Mouse (Mus musculus) retina, postnatal 1 day (tissue): Measurements from ENCODE around the gene Fsip1.

Source experiments
- DNase-seq: peaks from one replicate; pipeline ENCODE4 v3.0.0-alpha.2; 2012

Gene Fsip1

GRCm38 (mm10) chr2:118120751-118121150 is 136.0 kb downstream of the Fsip1 start:
- no peak for DNase-seq

DNA sequence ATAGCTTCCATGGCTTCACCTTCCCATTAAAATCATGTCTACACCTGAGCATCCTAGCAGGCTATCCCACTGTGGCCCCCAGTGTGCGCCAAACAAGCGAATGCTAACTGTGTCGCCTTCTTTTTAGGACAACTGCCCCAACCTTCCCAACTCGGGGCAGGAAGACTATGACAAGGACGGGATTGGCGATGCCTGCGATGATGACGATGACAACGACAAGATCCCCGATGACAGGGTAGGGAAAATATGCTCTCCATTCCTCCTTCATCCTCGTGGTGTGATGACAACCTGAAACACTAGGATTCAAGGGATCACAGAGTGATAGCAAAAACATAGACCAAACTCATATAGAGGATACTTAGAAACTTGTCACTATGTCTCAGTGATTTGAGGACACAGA is 136.7 kb downstream of the Fsip1 start:
- no peak for DNase-seq

DNA sequence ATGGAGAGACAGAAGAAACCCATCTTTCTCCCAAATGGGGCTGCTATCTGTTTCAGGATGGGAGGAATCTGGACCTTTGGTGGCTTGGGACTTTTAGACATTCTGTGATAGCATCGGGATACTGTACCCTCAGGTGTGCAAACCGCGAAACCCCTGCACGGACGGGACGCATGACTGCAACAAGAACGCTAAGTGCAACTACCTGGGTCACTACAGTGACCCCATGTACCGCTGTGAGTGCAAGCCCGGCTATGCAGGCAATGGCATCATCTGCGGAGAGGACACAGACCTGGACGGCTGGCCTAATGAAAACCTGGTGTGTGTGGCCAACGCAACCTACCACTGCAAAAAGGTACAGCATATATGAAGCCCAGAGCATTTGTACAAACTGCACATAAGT is 137.1 kb downstream of the Fsip1 start:
- no peak for DNase-seq

- no peak for DNase-seq
These were observed 138.3 kb downstream of the Fsip1 start for GRCm38 (mm10) chr2:118118515-118118914.

DNA sequence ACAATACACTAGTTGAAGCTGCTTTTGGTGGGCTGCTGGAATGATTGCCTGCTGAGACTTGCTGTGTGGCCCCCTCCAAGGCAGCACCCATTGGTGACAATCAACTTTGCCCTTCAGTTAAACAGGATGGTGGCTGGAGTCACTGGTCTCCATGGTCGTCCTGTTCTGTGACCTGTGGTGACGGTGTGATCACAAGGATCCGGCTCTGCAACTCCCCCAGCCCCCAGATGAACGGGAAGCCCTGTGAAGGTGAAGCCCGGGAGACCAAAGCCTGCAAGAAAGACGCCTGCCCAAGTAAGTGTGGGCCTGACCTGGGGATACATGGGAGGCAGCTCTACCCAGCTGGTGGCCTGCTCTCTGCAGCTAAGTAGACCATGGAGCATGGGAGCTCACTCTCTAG is 138.7 kb downstream of the Fsip1 start:
- no peak for DNase-seq

- no peak for DNase-seq
These were observed 139.4 kb downstream of the Fsip1 start for GRCm38 (mm10) chr2:118117401-118117800.

DNA sequence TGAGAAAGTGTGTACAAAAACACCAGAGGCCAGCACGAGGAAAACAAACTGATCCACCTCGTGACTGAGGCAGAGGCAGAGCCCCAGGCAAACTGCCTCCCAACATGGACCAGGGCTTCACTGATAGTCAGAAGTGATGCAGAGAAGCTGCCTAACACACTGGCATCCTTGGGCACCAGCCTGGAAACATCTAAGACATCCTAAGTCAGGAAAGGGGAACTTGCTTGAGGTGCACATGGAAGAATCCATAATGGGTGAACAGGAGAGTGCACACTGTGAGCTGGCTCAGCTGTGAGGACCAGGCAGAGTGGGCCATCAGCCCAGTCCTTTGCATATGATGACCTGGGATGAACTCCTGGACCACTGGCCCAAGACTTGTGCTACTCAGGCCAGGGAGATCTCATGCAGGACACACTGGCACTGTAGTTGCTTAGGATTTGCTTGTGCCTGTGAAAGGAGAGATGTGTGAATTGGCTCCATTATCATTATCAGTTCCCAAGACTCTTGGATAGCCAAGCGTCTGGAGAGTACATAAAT is 139.9 kb downstream of the Fsip1 start:
- no peak for DNase-seq

- peak; percentile 30 for DNase-seq
These were observed 140.6 kb downstream of the Fsip1 start for GRCm38 (mm10) chr2:118116180-118116579.

DNA sequence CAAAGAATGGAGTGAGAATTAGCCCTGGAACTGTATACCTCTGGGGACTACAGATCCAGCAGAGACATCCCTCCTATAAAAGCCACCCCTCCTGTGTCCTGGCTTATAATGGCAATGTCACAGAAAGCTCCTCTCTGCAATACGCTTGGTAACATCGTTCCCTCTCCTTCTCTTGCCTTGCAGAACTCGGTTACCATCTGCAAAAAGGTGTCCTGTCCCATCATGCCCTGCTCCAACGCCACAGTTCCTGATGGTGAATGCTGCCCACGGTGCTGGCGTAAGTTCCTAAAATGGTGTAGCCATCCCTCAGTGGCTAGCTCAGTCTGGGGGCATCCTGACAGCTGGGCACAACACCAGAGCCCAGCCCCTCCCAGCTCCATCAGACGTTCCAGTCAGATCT is 141.1 kb downstream of the Fsip1 start:
- DNase-seq = no peak

DNA sequence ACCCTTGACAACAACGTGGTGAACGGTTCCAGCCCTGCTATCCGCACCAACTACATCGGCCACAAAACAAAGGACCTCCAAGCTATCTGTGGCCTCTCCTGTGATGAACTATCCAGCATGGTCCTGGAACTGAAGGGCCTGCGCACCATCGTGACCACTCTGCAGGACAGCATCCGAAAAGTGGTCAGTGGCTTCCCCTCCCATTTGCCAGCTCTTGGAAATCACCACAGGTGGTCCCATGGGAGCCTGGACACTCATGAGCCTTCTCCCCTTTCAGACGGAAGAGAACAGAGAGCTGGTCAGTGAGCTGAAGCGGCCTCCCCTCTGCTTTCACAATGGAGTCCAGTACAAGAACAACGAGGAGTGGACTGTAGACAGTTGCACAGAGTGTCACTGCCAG is 142.1 kb downstream of the Fsip1 start:
- DNase-seq = no peak

GRCm38 (mm10) chr2:118113808-118114524 is 142.8 kb downstream of the Fsip1 start:
- DNase-seq = no peak

DNA sequence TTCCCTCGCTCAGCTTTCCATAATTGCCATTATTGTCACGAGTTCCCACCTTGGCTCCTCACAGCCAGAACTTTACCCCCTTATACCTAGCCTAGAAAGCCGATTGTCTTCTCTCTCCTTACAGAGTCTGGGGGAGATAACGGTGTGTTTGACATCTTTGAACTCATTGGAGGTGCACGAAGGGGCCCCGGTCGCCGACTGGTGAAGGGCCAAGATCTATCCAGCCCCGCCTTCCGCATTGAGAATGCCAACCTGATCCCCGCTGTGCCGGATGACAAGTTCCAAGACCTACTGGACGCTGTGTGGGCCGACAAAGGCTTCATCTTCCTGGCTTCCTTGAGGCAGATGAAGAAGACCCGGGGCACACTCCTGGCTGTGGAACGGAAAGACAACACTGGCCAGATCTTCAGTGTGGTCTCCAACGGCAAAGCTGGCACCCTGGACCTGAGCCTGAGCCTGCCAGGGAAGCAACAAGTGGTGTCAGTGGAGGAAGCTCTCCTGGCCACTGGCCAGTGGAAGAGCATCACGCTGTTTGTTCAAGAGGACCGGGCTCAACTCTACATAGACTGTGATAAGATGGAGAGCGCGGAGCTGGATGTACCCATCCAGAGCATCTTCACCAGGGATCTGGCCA is 143.8 kb downstream of the Fsip1 start:
- DNase-seq = no peak

- DNase-seq = no peak
These were observed 144.3 kb downstream of the Fsip1 start for GRCm38 (mm10) chr2:118112438-118112837.

- DNase-seq = peak; percentile 70
These were observed 145.2 kb downstream of the Fsip1 start, which contains the start of gene Thbs1 for GRCm38 (mm10) chr2:118111488-118112131. Thbs1 (plus strand) TSS chr2:118111876.

GRCm38 (mm10) chr2:118111116-118111487 is 145.7 kb downstream of the Fsip1 start:
- DNase-seq = peak; percentile 86

DNA sequence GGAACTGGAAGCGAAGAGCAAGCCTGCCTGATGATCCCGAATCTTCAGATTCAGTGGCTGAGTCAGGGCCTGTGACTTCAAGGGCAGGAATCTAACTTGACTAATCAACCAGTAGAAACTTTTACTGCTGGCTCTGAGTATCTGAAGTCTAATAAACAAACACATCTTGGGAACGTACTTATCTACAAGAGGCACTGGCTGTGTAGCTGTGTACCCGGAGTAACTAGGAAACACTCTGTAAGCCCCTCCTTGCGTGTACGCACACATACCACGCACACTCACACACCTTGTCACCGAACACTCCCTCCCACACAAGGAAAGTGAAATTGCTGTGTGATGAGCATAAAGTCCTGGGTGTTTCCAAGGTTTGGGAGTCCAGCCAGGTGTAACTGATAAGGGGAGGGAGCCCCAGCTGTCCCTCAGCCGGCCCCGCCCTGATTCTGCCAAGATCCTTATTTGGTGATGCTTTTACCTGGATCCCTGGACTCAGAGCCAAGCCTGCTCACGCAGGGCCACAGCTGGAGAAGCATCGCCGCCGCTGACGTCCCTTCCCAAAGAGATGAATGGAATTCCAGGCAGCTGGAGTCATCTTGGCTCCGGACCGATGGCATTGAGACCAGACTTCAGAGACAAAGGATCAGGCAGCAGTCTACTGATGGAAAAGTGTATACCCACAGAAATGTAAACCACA is 146.4 kb downstream of the Fsip1 start:
- DNase-seq = peak; percentile 52

DNA sequence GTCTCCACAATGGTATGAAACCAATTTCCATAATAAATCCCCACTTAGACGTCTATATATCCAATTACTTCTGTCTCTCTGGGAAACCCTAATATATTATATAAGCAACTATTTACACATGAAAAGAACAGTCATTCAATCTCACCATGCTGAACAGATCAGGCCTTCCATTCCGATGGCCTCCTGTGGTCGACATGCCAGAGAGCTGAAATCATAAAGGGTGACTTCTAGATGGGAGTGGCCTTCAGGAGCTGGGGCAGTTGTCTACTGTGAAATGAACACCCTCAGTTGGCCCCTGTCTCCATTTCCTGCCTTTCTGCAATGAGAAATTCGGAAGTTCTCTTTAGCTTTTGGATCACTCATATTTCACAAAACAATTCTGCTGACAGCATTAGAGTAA is 154.6 kb downstream of the Fsip1 start:
- DNase-seq = no peak

DNA sequence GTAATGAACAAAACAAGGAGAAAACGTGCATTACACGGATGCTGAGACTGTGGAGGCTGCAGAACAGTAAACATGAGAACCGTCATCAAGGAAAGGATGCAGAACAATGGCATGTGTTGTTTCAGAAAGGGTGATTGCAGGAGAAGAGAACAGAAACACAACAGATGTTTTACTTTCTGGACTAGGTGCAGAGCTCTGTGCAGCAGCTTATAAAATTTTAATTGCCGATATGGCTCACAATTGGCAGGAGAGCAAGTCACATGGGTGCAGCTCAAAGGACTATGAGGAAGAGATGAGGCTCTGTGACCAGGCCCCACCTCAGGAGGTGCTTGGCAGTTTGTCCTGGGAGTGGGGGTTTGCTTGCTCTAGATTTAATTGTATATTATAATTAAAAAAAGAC is 157.7 kb downstream of the Fsip1 start:
- DNase-seq = peak; percentile 22

DNA sequence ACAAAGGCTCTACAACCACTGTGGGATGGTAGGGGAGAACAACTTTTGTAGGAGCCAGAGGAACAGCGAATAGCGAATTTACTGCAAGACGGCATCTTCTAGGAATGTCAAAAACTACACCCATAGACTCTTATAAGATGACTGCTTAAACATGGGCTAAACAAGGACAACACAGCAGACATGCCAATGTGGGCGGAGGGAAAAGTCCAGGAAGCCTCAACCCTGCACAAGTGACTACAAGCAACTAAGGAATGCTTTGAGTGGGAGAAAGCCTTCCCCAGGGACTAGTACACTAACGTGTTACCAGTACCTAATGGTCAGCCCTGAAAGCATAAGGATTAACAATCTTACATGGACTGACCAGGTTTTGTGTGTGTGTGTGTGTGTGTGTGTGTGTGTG is 165.5 kb downstream of the Fsip1 start:
- no peak for DNase-seq

GRCm38 (mm10) chr2:118087044-118087726 is 169.6 kb downstream of the Fsip1 start:
- DNase-seq = no peak

DNA sequence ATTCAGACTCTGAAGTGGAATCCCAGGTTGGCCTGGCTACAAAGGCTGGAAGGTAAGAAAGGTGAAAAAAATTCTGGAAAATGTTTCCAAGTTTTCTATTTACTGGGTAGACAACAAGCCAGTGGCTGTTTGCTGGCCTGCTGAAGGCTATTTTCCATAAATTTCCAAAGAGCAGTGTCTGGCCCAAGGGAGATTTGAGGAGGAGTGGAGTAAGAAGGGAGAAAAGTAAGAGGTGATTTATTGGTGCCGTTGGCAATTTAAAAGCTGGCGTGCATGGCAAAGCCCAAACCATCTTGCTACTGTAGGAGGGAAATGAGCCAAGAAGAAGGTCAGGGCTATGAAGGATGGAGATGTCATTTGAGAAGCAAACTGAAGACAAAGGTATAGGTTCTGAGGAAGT is 171.1 kb downstream of the Fsip1 start:
- no peak for DNase-seq

GRCm38 (mm10) chr2:118084693-118085092 is 172.1 kb downstream of the Fsip1 start:
- DNase-seq = no peak

GRCm38 (mm10) chr2:118083652-118084051 is 173.1 kb downstream of the Fsip1 start:
- DNase-seq = no peak
